Mouse (Mus musculus) heart, postnatal 4 days (tissue): ENCODE measurements around the gene Zfp28. TPM values are rescaled to one million over a fixed set of nuclear protein-coding genes. Genes with fewer than 3 reads are reported as not detected.

Source experiments
- DNase-seq: peaks from one replicate; pipeline ENCODE4 v3.0.0; 2021
- total RNA-seq, 2 experiments: library from RNA; stranded (reverse); gene quantifications; 2 replicates each; pipeline ENCODE4 v1.2.3; 2021

Zfp28 gene
- total RNA-seq, 2 experiments from 2014 or later: 6.3 to 8.3 TPM

- DNase-seq: peak; percentile 98
Measured at GRCm38 (mm10) chr7:6410043-6410442, 26.9 kb downstream of the Zfp28 start, which contains the start of gene Gm20715. Gene Gm20715 (plus strand): TSS chr7:6410277.

- DNase-seq: no peak
Measured at GRCm38 (mm10) chr7:6414626-6415441, 31.7 kb downstream of the Zfp28 start.

- DNase-seq: no peak
Measured at GRCm38 (mm10) chr7:6415442-6415787, 32.3 kb downstream of the Zfp28 start.

GRCm38 (mm10) chr7:6419894-6420293 lies 36.8 kb downstream of the Zfp28 start:
- DNase-seq: no peak

GRCm38 (mm10) chr7:6429381-6429780 lies 46.3 kb downstream of the Zfp28 start:
- DNase-seq: no peak

GRCm38 (mm10) chr7:6430342-6430741 lies 47.2 kb downstream of the Zfp28 start:
- DNase-seq: peak; percentile 24

- no peak for DNase-seq
Measured at GRCm38 (mm10) chr7:6438388-6438787, 55.3 kb downstream of the Zfp28 start, which contains the start of gene Olfr1344. Gene Olfr1344 (plus strand): TSS chr7:6438688.

GRCm38 (mm10) chr7:6441173-6441572 lies 58.1 kb downstream of the Zfp28 start:
- DNase-seq: no peak

Other genes starting within 250 kb of the Zfp28 start
- gene Zfp787, start 227.3 kb upstream of the Zfp28 start, total RNA-seq: 10 to 100 TPM; 43.4 to 50.3 TPM
- gene Zfp444, start 211.1 kb upstream of the Zfp28 start, total RNA-seq: 10 to 100 TPM; 11.8 to 15.2 TPM
- not detected for gene Galp, start 186.2 kb upstream of the Zfp28 start, total RNA-seq
- not detected for gene Zscan5b, start 161.0 kb upstream of the Zfp28 start, total RNA-seq
- gene Epp13, start 130.6 kb upstream of the Zfp28 start, total RNA-seq: not detected
- gene Zfp667, start 96.7 kb upstream of the Zfp28 start, total RNA-seq: 1 to 10 TPM; 1.5 to 1.9 TPM
- 1 to 10 TPM; 1.8 to 2.5 TPM for gene Zfp583, start 52.0 kb upstream of the Zfp28 start, total RNA-seq
- gene Gm3854, start 39.5 kb upstream of the Zfp28 start, total RNA-seq: under 1 TPM; 0.24 to 0.38 TPM
- gene Zfp78, start 20.0 kb upstream of the Zfp28 start, total RNA-seq: 1 to 10 TPM; 1.5 to 2.4 TPM
- gene Smim17, start 15.4 kb downstream of the Zfp28 start, total RNA-seq: not detected
- gene Gm20715, start 27.0 kb downstream of the Zfp28 start, total RNA-seq: not detected
- not detected for gene Olfr1344, start 55.4 kb downstream of the Zfp28 start, total RNA-seq
- gene Olfr1336, start 72.9 kb downstream of the Zfp28 start, total RNA-seq: not detected
- gene Olfr1346, start 83.8 kb downstream of the Zfp28 start, total RNA-seq: not detected
- not detected for gene Olfr5, start 103.6 kb downstream of the Zfp28 start, total RNA-seq
- not detected for gene Olfr1347, start 116.5 kb downstream of the Zfp28 start, total RNA-seq
- gene Olfr1348, start 125.5 kb downstream of the Zfp28 start, total RNA-seq: not detected
- not detected for gene Olfr1349, start 139.7 kb downstream of the Zfp28 start, total RNA-seq
- gene Olfr1350, start 181.5 kb downstream of the Zfp28 start, total RNA-seq: not detected